In the genomic region with DNA sequence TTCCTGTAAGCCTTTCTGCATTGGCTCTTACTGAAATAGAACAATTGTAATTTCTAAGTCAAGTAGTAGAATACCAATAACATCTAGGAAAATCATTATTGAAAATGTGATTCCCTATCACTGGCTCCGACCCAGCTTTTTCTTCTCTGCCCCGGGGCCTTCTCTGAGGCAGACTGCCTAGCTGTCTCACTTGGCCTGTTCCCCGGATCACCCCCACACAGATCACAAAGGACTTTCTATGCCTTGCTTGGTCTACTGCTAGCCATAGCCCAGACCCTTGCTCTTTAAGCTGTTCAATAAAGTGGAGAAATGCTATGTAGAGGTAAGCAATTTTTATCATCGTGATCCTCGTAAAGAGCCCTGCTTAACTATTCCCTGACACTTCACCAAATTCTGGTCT, we compare ENCODE assay signal across 22 mouse cellular contexts.
DNase-seq lines count a peak whose midpoint lies in the region; TF ChIP-seq lines count a peak whose summit lies in the region.
"Had no signal": no experiment of that assay in that cellular context is flagged by ENCODE, and none has a peak within 500 bp of the region (broad histone marks: within the 10 kb centered on the region; RNA-seq: fewer than 3 reads in every experiment).

No protein-coding gene starts in this region.

- no peak for TF ChIP-seq CTCF in layer of hippocampus, adult 2 months (conservative IDR thresholded peaks at IDR 0.05)

- peak; percentile 10 to 17 for DNase-seq in cerebellum, postnatal 14 days
- DNase-seq in cerebellum, adult 18-20 months: no peak
- peak in 1 of 2 experiments; percentile 17 for DNase-seq in layer of hippocampus, adult 2 months (ENCODE audit: low spot score in 2 of 2)
- no peak for DNase-seq in layer of hippocampus, postnatal 25 days (ENCODE audit: extremely low spot score in 1 of 2, low spot score in 1 of 2)
- peak; percentile 30 to 32 for DNase-seq in right cerebral cortex, postnatal 10 days (ENCODE audit: low spot score in 2 of 2)
- DNase-seq in right cerebral cortex, adult 2 months (ENCODE audit: low spot score in 2 of 2): no peak
- DNase-seq: adrenal gland, postnatal 10 days; adrenal gland, postnatal 36 days; B cell, adult 2 months; cerebellum, adult 2 months; gastrocnemius, adult 2 months; gastrocnemius, postnatal 14 days; heart, adult 18-20 months; heart, postnatal 14 days; heart, postnatal 4 days had no signal

- peak overlapping the region; percentile 18; the same call in 1 of the 2 replicates for H3K27ac ChIP-seq in layer of hippocampus, adult 2 months
- H3K27ac ChIP-seq: embryonic facial prominence, embryonic 12.5 days; gastrocnemius, adult 2 months; heart, embryonic 10.5 days; heart, embryonic 13.5 days; hindbrain, embryonic 12.5 days; hindbrain, embryonic 15.5 days; intestine, embryonic 15.5 days had no signal

- no peak overlapping the region for H3K4me3 ChIP-seq in layer of hippocampus, adult 2 months
- H3K4me3 ChIP-seq: embryonic facial prominence, embryonic 12.5 days; embryonic facial prominence, embryonic 15.5 days; gastrocnemius, adult 2 months; heart, embryonic 10.5 days; heart, embryonic 13.5 days; hindbrain, embryonic 12.5 days; hindbrain, embryonic 15.5 days; intestine, embryonic 15.5 days had no signal

Comparison
In these comparisons a context has a peak if more than half of its experiments do, and no peak if none do; other contexts are left out.
1. DNase-seq: peak in cerebellum, postnatal 14 days (2 of 2) and right cerebral cortex, postnatal 10 days (2 of 2); none in cerebellum, adult 18-20 months (0 of 2), layer of hippocampus, postnatal 25 days (0 of 2) and right cerebral cortex, adult 2 months (0 of 2).